Mouse (Mus musculus) embryonic facial prominence, embryonic 12.5 days (tissue): ENCODE data around the gene Dedd. TPM values are rescaled to one million over a fixed set of nuclear protein-coding genes. Genes with fewer than 3 reads are reported as not detected.
A peak's percentile ranks its signal among the peaks of the same experiment; 100 is the strongest.

Experiments
- ATAC-seq: fragments of 200-750 bp; cut with Nextera tagmentation; 2 replicates; pipeline ENCODE4 v1.8.0; 2017; ENCODE audit not compliant: insufficient number of reproducible peaks, insufficient read depth, low FRiP score, low TSS enrichment
- H3K27ac ChIP-seq: fragments of 300-500 bp; sonication (generic); 2 replicates; pipeline ENCODE4 v1.5.1; 2016; ENCODE audit warnings: mild to moderate bottlenecking
- H3K27me3 ChIP-seq: fragments of 300-500 bp; sonication (generic); 2 replicates; pipeline ENCODE4 v1.6.1; 2016; ENCODE audit warnings: mild to moderate bottlenecking, moderate library complexity
- H3K36me3 ChIP-seq: fragments of 300-500 bp; sonication (generic); 2 replicates; pipeline ENCODE4 v1.6.1; 2016; ENCODE audit warnings: mild to moderate bottlenecking
- H3K4me1 ChIP-seq: fragments of 300-500 bp; sonication (generic); 2 replicates; pipeline ENCODE4 v1.6.1; 2016
- H3K4me2 ChIP-seq: fragments of 300-500 bp; sonication (generic); replicated peaks from 2 replicates; pipeline ENCODE4 v1.6.1; 2016; ENCODE audit warnings: mild to moderate bottlenecking, moderate library complexity
- H3K4me3 ChIP-seq: fragments of 300-500 bp; sonication (generic); 2 replicates; pipeline ENCODE4 v1.5.1; 2016; ENCODE audit warnings: mild to moderate bottlenecking
- H3K9ac ChIP-seq: fragments of 300-500 bp; sonication (generic); 2 replicates; pipeline ENCODE4 v1.6.1; 2016; ENCODE audit warnings: mild to moderate bottlenecking, moderate library complexity
- H3K9me3 ChIP-seq: fragments of 300-500 bp; sonication (generic); 2 replicates; pipeline ENCODE4 v1.6.1; 2016; ENCODE audit warnings: mild to moderate bottlenecking, moderate library complexity
- WGBS: fragments of 180-500 bp; shearing (Covaris S2); methylation state at CpG from one replicate; pipeline ENCODE4 v1.1.7; 2016; 5-methylcytosine and 5-hydroxymethylcytosine counted together
- polyA plus RNA-seq: library from polyadenylated mRNA; unstranded; fragments of >200 nt; fragmentation: Nextera tagmentation; extraction: Ambion mirVana; gene quantifications from 2 replicates; pipeline ENCODE4 v1.2.1, GENCODE M21; 2016

The Dedd gene
- 54.5 and 61.8 TPM in 2 replicates for polyA plus RNA-seq

DNA sequence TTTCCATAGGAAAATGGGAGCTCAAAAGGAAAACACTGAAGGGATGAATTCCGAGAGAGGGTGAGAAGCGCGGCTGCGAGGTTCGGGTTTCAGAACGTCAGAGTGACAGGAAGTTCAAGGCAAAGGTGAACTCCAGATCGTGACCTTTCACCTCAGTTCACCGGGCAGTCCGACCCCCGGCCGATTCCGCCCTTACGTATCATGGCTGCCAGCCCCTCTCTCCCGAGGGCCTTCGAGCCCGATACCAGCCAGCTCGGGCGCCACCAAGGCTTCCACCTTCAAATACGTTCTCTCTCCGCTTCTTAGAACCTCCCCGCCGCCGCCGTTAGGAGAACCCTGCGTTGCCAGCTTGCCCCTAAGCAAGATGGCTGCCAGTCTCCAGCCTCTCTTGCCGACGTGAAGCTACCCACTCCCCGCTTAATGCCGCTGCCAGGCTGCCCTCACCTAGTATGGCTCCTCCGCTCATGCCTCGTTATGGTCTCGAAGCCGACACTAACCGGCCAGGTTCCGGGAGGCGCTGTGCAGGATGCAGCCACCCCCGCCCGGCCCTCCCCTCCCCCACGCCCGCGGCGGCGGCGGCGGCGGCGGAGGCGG, at the start of gene Dedd:
Gene Dedd, plus strand, starts transcription at position 307 of the 594 bp plus-strand sequence.
- Histone ChIP-seq H3K27ac (peak within 1 kb of the TSS; percentile 99), H3K4me2 (peak within 1 kb of the TSS; percentile 65), H3K4me1 (peaks cover 21% of the 10 kb centered on the region), H3K9me3 (no peaks in the 10 kb centered on the region), H3K4me3 (peak within 1 kb of the TSS; percentile 85), H3K36me3 (no peaks in the 10 kb centered on the region), H3K9ac (peak within 1 kb of the TSS; percentile 92), H3K27me3 (no peaks in the 10 kb centered on the region)
- peak; percentile 94 for ATAC-seq
- WGBS: 1% methylated on average over 39 of the region's 48 CpGs

DNA sequence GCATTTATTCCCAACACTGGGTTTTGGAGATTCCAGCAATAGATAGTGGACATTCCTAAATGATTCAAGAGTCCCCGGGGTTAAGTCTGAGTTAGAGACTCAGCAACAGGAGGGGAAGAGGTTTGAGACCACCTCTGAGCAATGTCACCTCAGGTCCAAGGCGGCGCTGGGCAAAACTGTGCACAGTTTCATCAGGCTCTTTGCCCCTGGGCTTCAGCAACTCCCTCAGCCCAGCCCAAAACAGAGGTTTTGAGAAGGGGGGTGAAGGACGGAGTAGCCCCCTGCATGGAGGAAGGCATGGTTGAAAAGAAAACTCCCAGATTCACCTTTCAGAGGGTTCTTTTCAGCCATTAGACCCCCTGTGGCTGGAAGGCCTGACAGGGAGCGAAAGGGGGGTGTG, 49.2 kb upstream of the Dedd start:
- Histone ChIP-seq H3K27me3 (no peaks in the 10 kb centered on the region), H3K9me3 (no peaks in the 10 kb centered on the region), H3K9ac (peak overlapping the region; percentile 79; the same call in 1 of the 2 replicates), H3K4me1 (peaks cover 16% of the 10 kb centered on the region; the same call in 1 of the 2 replicates), H3K36me3 (peaks cover 66% of the 10 kb centered on the region), H3K4me2 (peak overlapping the region; percentile 90), H3K4me3 (peak overlapping the region; percentile 69), H3K27ac (no peak overlapping the region)
- no peak for ATAC-seq
- WGBS: 58% methylated on average over 5 of the region's 5 CpGs

DNA sequence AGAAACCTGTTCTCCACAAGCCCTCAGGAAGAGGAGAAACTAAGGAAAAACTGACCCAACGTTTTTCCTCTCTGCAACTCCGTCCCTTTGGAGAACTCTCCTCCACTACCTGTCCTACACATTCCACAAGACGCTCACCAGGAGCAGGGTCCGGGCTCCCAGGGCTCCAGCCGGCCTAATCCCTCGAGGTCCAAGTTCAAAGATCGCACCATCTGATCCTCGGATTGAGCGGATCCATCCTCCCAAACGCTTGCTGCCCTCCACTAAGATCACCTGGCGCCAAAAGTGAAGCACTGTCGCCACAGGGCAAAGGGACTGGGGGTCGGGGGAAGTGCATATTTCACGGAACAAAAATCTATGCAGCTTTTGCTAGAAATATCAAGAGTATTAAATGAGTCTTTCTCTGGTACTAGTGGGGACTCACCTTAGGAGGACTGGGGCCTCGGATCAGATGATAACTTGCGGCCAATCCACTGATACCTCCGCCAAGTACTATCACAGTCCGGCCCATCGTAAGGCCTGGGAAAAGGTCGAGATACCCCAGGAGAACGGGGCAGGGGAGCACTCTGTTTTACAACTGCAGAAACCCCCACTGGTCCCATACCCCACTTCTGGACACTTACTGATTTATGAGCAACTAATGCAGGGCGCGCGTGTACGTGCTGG, 48.6 kb upstream of the Dedd start:
- Histone ChIP-seq H3K36me3 (peaks cover 66% of the 10 kb centered on the region), H3K9me3 (no peaks in the 10 kb centered on the region), H3K4me1 (peaks cover 18% of the 10 kb centered on the region; the same call in 1 of the 2 replicates), H3K4me2 (peak overlapping the region; percentile 90), H3K27ac (0 out of 2 replicates have a peak overlapping the region, but pooled peaks have one; percentile 17), H3K4me3 (peak overlapping the region; percentile 69), H3K9ac (peak overlapping the region; percentile 79), H3K27me3 (no peaks in the 10 kb centered on the region)
- peak; percentile 28; the same call in 1 of the 2 replicates for ATAC-seq
- WGBS: 2% methylated on average over 25 of the region's 25 CpGs

DNA sequence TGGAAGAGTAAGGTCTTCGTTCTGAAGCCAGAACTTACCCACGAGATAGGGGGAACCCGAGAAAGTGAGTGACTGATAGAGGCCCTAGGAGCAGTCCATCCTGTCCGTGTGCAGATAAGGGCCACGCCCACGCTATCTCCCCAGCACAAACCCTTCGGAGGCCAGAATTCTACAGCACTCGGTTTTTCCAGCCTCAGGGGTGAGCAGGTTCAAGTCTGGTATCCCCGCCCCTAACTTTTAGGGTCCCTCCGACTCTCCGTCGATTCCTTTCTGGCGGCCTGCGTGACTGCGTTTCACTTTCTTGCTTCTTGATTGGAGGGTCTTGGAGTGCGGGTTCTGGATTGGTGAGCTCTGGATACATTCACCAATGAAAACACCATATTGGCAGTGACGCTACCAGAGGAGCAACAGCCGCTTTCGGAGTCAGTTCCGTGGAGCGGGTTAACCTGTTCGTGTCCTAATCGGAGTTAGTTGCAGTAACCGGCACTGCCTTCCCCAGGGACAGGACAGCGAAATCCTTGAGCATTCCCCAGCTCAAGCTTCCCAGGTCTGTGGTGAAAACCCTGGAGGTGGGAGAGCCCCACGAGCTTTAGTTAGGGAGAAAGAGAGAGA, 47.9 kb upstream of the Dedd start, which contains the start of gene Ppox:
Gene Ppox, minus strand, starts transcription at position 271 of the 612 bp plus-strand sequence.
- WGBS: 0% methylated on average over 26 of the region's 26 CpGs
- Histone ChIP-seq H3K4me1 (peaks cover 22% of the 10 kb centered on the region; the same call in 1 of the 2 replicates), H3K36me3 (peaks cover 66% of the 10 kb centered on the region), H3K4me2 (peak within 1 kb of the TSS; percentile 90), H3K9me3 (no peaks in the 10 kb centered on the region), H3K9ac (peak within 1 kb of the TSS; percentile 79), H3K27ac (peak within 1 kb of the TSS; percentile 83), H3K27me3 (no peaks in the 10 kb centered on the region), H3K4me3 (peak within 1 kb of the TSS; percentile 69)
- peak; percentile 97 for ATAC-seq

DNA sequence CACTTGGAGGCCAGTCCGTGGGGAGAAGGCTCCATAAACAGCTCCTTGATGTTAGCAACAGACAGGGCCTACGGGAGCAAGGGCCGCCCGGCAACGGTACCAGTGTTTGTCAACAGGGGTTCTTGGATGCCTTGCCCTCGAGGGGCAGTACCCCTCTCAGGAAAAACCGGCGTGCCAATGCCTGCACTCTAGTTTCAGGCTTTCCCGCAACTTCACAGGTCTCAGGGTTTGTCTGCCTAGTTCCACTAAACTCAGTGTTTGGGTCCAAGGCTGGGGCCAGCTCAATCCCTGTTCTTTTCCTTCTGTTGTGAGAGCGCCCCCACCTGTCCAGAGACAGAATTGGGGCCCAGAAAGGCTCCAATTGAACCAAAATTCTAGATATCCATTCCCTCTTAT, 47.4 kb upstream of the Dedd start:
- H3K9me3 ChIP-seq: no peaks in the 10 kb centered on the region
- peak overlapping the region; percentile 64 for H3K4me2 ChIP-seq
- H3K9ac ChIP-seq: peak overlapping the region; percentile 46
- peak overlapping the region; percentile 83 for H3K27ac ChIP-seq
- peak overlapping the region; percentile 69 for H3K4me3 ChIP-seq
- H3K27me3 ChIP-seq: no peaks in the 10 kb centered on the region
- ATAC-seq: peak; percentile 42
- H3K4me1 ChIP-seq: peaks cover 22% of the 10 kb centered on the region; the same call in 1 of the 2 replicates
- peaks cover 66% of the 10 kb centered on the region for H3K36me3 ChIP-seq
- WGBS: 0% methylated on average over 10 of the region's 10 CpGs

DNA sequence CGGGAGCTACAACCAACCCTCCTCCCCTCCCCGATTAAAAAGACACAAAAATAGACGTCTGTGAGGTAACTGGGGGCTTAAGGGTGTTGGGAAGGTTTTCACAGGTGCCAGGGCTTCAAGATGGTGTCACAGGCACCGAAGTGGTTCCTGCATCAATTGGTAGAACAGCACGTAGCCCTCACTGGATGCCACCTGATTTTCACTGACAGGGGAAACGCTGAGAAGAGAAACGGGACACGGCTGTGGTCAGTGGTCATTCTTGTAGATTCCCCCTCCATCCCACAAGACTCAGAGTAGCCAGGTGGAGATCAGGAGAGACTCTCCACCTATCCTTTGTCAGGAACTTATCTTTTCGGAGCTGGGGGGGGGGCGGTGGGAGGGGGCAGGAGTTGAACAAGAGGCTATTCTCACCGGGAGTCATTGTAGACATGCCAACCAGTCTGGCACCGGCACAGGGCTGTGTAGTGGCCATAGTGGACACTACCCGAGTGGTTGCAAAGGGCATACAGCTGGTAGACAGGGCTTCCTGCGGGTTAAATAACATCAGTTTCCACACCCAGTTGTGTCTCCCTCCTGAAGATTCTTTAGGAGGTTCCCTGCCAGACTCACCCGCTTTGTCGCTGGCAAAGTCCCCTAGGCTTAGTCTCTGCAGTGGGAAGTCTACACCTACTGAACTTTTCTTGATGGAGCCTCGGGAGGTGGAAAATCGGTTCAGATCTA, 46.7 kb upstream of the Dedd start:
- Histone ChIP-seq H3K9me3 (no peaks in the 10 kb centered on the region), H3K4me1 (peaks cover 28% of the 10 kb centered on the region), H3K36me3 (peaks cover 61% of the 10 kb centered on the region), H3K27ac (peak overlapping the region; percentile 83; the same call in 1 of the 2 replicates), H3K4me2 (peak overlapping the region; percentile 64; the same call in 1 of the 2 replicates), H3K27me3 (no peaks in the 10 kb centered on the region), H3K9ac (no peak overlapping the region), H3K4me3 (no peak overlapping the region)
- no peak for ATAC-seq
- 79% methylated on average over 18 of the region's 18 CpGs for WGBS

DNA sequence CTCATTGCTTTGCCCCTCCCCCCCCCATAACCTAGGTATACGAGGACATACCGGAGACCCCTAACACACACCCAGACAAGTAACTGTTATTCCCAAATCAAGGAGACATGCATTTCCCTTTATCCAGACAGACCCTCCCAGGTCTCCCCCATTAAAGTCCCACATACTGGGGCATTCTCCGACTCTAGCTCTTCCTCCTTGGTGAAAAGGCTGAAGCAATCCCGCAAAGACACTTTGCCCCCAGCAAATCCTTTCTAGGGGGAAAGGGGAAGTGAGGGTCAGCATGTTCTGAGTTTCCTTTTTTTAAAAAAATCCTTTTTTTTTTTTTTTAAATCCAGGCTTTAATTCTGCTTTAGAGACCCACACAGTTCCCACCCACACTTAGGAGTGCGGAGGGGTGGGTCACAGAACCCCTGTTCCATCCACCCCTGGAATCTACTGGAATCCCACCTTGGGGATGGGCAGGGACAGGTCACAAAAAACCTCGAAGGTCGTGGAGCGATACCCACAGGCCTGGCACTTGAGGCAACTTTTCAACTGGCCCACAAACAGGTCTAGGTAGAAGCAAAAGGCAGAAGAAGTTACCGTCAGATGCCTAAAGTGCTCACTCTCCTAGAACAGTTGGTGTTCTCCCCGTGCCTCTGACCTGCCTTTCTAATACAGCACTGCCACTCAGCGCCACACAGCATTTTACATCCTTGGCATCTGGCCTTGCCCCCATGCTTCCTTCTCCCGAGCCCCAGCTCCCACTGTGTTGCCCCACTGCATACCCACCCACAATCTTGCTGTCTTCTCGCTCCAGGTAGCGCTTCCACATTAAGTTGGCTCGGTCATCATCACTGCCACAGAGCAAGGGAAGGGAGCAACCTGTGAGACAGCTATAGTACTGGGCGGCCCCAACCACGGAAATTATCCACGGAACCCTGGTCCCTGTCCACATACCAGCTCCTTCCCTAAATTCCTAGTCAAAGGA, 45.5 kb upstream of the Dedd start:
- no peak overlapping the region for H3K4me2 ChIP-seq
- H3K9me3 ChIP-seq: no peaks in the 10 kb centered on the region
- H3K27ac ChIP-seq: no peak overlapping the region
- no peak overlapping the region for H3K9ac ChIP-seq
- H3K4me3 ChIP-seq: no peak overlapping the region
- no peak for ATAC-seq
- 91% methylated on average over 18 of the region's 18 CpGs for WGBS
- no peaks in the 10 kb centered on the region for H3K27me3 ChIP-seq
- H3K4me1 ChIP-seq: peaks cover 34% of the 10 kb centered on the region
- peaks cover 51% of the 10 kb centered on the region for H3K36me3 ChIP-seq

DNA sequence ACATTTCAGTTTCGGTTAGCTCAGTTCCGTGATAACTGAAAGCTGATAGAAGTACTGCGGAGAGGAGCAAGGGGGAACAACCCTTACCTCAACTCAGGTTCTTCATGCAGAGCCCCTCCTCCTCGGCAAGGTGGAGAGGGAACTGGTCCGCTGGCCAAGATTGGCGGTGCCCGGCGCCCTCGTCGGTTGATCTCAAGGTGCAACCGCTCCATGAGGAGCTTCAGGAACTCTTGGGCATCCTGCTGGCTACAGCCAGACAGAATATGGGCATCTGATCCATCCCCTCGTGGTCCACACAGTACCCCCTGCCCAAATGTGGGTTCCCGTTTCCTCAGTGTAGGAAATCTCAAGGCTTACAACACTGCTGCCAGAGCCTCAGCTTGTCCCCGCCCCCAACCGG, 44.5 kb upstream of the Dedd start:
- Histone ChIP-seq H3K4me1 (peaks cover 32% of the 10 kb centered on the region), H3K9me3 (no peaks in the 10 kb centered on the region), H3K9ac (no peak overlapping the region), H3K36me3 (peaks cover 55% of the 10 kb centered on the region), H3K4me3 (no peak overlapping the region), H3K27ac (no peak overlapping the region), H3K4me2 (no peak overlapping the region), H3K27me3 (no peaks in the 10 kb centered on the region)
- no peak for ATAC-seq
- whole genome bisulfite sequencing: 92% methylated on average over 15 of the region's 15 CpGs

DNA sequence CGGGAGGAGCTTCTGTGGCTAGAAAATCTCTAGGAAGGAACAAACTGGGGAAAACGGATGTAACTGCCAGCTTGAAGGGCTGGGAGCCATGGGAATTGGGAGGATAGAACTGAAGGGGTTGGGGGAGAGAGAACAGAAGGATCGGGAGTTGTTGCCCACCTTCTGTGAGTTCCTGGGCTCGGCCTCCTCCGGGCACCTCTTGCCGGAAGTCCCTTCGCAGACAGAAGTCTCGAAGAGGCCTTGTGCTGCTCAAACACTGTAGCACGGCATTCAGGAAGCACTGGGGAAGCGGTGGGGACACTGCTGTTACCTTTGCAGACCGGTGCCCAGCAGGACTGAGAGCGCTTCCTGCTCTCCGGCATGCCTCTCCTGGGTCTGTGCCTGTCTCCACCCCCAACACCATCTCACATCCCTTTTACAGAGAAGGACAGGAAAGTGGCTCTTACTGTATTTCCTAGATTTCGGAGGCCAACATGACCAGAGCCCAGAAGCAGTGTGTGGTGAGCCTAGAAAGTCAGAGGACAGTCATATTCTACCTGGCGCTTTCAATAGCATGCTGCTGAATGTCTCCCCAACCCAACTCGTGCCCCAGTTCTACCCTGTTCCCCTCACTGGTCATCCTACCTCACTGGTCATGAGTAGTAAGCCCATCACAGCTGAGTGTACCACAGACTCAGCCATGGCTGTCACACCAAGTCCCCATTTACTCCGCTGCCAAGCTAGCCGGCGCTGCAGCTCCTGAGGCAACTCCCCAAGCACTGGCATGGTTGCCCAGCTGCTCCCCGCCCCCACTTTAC, 43.7 kb upstream of the Dedd start:
- peaks cover 61% of the 10 kb centered on the region for H3K36me3 ChIP-seq
- WGBS: 88% methylated on average over 20 of the region's 20 CpGs
- ATAC-seq: no peak

DNA sequence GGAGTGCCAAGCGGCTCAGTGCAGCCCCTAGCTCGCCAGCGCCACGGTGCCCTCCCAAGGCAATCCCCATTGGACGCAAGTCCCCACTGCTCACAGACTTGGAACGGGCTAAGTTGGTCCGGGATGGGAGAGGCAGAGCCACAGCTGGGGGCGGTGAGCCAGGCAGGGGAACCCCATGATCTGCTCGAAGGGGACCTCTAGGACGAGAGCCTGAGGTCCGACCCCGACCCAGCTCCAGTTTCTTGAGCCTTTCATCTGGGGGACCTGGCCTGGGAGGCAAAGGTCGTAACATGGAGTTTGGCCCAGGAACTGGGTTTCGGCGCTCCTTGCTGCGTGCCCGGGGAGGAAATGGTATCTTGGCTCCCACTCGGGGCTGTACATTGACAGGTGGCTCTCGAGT, 42.4 kb upstream of the Dedd start:
- Histone ChIP-seq H3K9me3 (no peaks in the 10 kb centered on the region), H3K4me1 (peaks cover 24% of the 10 kb centered on the region), H3K27ac (no peak overlapping the region), H3K36me3 (peaks cover 61% of the 10 kb centered on the region), H3K27me3 (no peaks in the 10 kb centered on the region), H3K9ac (peak overlapping the region; percentile 95), H3K4me3 (peak overlapping the region; percentile 89), H3K4me2 (peak overlapping the region; percentile 62)
- WGBS: 90% methylated on average over 19 of the region's 19 CpGs
- no peak for ATAC-seq

More for the DNA sequence above, 43.7 kb upstream of the Dedd start:
- Histone ChIP-seq H3K4me2 (no peak overlapping the region), H3K4me3 (no peak overlapping the region), H3K9ac (0 out of 2 replicates have a peak overlapping the region, but pooled peaks have one; percentile 7), H3K4me1 (peaks cover 24% of the 10 kb centered on the region), H3K27ac (peak overlapping the region; percentile 17; the same call in 1 of the 2 replicates), H3K9me3 (no peaks in the 10 kb centered on the region), H3K27me3 (no peaks in the 10 kb centered on the region)
